Mouse (Mus musculus): ENCODE data around the gene Dbndd2.

Dbndd2 gene

GRCm38 (mm10) chr2:164485681-164486257 lies at the start of gene Dbndd2:
Gene Dbndd2 (plus strand): TSS chr2:164486106.
- DNase-seq (ENCODE audit: low spot score), result peak; percentile 26

- no peak for DNase-seq (ENCODE audit: low spot score)
Observed at GRCm38 (mm10) chr2:164436215-164436913, 49.5 kb upstream of the Dbndd2 start.

- no peak for DNase-seq (ENCODE audit: low spot score)
Observed at GRCm38 (mm10) chr2:164436961-164437360, 48.9 kb upstream of the Dbndd2 start.

GRCm38 (mm10) chr2:164437710-164438109 lies 48.2 kb upstream of the Dbndd2 start:
- DNase-seq (ENCODE audit: low spot score), result no peak

DNA sequence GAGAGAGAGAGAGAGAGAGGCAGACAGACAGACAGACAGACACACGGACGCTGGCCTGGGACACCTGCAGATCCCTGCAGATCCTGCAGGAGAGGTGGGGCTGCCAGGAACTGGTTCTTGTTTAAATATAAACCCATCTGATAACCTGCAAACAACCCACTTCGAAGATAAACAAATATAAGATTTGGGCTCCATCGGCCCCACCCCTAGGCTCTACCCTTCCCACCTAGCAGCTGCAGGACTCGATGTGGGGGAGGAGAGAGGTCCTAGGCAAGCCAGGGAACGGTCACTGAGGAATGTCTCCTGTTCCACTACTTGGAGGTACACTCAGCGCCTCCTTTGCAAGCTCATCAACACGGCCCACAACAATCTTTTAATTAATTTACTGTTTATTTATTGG lies 47.6 kb upstream of the Dbndd2 start:
- DNase-seq (ENCODE audit: low spot score), result no peak

GRCm38 (mm10) chr2:164439001-164439421 lies 46.9 kb upstream of the Dbndd2 start:
- no peak for DNase-seq (ENCODE audit: low spot score)

DNA sequence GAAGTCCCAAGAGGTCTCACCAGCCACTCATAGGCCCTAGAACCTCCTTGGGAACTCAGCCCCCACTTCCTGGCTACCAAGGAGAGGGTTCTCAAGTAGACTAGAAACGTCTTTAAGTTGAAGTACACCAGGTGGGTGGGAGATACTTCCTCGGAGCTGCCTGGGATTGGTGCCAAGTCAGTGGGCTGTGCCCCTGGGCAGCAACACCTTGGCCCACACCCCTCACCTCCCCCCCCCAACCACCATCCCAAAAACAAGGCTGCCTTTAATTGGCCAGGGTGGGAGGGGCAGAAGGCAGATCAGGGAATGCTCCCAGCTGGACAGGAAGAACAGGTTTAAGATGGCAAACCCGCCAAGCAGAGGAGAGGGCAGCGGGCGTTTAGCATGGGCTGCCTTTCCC lies 45.6 kb upstream of the Dbndd2 start:
- DNase-seq (ENCODE audit: low spot score), result no peak

GRCm38 (mm10) chr2:164441155-164441554 lies 44.8 kb upstream of the Dbndd2 start:
- DNase-seq (ENCODE audit: low spot score), result no peak

- DNase-seq (ENCODE audit: low spot score), result no peak
Observed at GRCm38 (mm10) chr2:164441731-164442130, 44.2 kb upstream of the Dbndd2 start.

DNA sequence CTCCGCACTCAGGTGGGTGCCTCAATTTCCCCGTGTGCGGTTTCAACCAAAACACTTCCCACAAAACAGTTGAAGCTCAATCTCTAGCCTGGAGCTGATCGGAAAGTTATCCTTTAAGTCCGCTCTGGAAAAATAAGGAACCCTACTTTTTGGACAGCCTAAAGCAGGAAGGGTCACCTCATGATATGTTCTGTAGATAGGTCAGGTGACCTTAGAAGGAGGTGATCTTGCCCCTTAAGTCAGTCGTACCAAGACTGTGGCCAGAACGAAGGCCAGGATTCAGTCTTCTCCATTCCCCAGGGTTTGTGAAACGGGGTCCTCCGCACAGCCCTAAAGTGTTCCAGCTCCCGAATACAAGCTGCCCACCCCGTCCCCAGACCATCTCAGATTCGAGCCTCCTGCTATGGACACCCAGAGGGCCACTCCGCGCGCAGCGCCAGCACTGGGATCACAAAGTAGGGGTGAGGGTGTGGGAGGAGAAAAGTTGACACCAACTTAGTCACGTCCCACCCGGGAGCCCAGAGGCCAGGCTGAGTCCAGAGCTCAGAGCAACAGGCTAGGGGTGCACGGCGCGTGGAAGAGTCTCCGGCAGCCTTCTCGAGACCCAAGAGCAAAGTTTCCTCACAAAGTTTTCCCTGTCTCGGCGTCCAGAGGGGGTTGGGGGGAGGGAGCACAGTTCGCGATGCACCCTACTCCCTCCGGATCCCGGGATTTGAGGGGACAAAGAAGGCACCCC lies 43.4 kb upstream of the Dbndd2 start:
- DNase-seq (ENCODE audit: low spot score), result no peak

DNA sequence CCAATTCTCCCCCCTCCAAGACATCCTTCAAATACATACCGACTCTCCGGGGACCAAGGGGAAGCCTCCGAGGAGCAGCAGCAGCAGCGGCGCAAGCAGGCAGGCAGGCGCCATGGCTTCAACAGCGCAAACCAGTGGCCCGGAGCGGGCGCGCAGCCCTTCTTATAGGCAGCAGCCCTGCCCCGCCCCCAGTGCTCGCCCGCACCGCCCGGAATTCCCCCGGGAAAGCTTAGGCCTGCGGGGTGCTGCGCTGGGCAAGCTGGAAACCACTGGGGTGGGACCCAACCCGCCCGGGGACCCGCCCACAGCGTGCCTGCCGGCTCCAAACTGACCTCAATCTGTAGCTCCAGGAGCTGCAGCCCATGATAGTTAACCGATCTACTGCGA lies 42.9 kb upstream of the Dbndd2 start:
- DNase-seq (ENCODE audit: low spot score), result peak; percentile 91

- no peak for DNase-seq (ENCODE audit: low spot score)
Observed at GRCm38 (mm10) chr2:164443460-164444000, 42.4 kb upstream of the Dbndd2 start, which contains the start of gene Sdc4. Gene Sdc4 (minus strand): TSS chr2:164443887.

GRCm38 (mm10) chr2:164444701-164445100 lies 41.2 kb upstream of the Dbndd2 start:
- DNase-seq (ENCODE audit: low spot score), result no peak

GRCm38 (mm10) chr2:164445399-164446085 lies 40.4 kb upstream of the Dbndd2 start:
- DNase-seq (ENCODE audit: low spot score), result no peak

DNA sequence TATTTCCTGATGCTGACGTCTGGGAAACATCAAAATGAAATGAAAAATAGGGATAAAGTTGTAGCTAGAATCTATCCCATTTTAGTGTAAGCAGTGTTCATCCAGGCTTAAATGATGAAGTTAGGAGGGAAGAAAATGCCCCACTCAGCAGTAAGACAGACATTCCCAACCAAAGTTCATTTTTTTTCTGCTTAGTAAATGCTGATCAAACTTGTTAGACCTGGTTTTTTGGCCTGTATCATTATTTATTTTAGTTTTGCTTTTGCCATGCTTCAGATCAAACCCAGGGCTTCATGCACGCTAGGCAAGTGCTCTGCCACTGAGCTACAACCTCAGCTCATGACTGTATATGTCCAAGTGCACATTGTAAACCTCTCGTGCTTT lies 39.8 kb upstream of the Dbndd2 start:
- no peak for DNase-seq (ENCODE audit: low spot score)

DNA sequence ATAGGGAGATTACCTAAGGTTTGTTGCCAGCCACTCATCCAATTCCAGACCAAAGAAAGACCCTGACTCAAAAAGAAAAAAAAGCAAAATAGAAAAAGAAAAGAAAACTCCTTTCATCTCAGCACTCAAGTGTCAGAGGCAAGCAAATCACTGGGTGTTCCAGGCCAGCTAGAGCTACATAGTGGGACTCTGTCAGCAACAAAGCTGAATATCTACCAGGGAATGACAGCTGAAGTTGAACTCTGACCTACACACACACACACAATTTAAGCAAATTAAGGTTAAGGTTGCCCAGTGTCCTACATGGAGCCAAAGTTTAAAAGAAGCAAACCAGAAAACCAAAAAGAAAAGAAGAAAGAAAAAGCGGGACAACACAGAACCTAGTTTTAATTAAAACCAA lies 37.8 kb upstream of the Dbndd2 start:
- DNase-seq (ENCODE audit: low spot score), result no peak

- no peak for DNase-seq (ENCODE audit: low spot score)
Observed at GRCm38 (mm10) chr2:164448921-164449320, 37.0 kb upstream of the Dbndd2 start.

DNA sequence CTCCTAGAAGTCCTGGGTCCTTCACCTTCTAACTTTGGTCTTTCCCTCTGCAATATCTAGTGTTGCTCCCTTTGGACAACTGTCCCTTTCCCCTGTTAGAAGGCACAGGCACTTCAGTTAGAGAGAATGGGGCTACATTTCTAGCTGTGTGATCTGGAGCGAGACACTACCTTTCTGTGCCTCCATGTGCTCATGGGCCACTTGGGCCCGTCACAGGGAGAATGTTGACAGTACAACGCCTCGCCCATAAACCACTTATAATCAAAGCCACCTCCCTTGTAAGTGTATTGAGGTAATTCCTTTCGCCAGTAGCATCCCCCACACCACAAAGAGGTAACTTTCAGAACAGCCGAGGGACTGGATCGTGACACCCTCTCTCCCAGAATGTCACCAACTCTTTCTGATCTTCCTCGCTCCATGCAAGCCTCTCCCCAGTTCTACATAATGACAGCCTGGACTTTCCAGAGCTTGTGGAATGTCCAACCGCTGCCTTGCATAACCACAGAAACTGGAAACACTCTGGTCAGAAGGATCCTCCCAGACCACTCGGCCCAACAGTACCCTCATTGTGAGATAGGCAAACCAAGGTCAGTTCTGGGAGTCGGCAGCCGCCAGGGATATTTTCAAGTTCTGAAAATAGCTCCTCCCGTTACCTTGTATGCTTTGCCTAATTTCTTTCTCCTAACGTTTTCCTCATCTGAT lies 36.4 kb upstream of the Dbndd2 start:
- peak; percentile 62 for DNase-seq (ENCODE audit: low spot score)

DNA sequence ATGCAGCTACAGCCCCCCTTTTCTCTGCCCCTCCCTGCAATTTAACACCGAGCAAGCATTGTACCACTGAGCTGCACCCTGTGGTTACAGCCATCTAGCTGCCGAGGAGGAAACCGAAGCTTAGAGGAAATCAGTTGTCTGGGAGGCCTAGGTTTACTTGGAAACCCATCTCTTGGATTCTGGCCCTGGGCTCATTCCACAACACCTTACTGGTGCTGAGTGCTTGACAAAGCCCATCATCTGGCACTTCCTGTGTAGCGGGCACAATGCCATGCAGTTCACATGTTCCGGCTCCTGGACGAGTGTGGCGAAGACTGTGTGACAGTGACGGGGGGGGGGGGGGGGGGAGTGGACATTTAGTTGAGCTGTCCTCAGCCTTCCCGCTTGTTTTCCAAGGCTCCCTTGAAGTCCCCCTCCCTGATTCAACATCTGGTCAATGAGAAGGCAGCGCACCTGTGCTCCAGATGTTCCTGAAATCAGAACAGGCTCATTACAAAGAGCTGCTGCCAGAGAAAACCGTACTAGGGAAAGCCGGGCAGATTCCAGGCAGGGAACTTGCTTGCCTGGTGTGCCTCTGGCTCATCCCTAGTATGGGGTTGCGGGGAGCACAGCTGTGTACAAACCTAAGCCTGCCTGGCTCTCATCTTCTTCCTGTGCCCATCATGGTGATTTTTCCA lies 33.8 kb upstream of the Dbndd2 start:
- DNase-seq (ENCODE audit: low spot score), result no peak

GRCm38 (mm10) chr2:164453047-164453757 lies 32.7 kb upstream of the Dbndd2 start:
- no peak for DNase-seq (ENCODE audit: low spot score)

All from ovary, adult 18-20 months (tissue).